Mouse (Mus musculus) cortical plate, adult 2 months (tissue): Measurements from ENCODE around the gene Plpp7.

Experiments used
- CTCF ChIP-seq: fragments of 200-500 bp; IDR thresholded peaks from 2 replicates; pipeline ENCODE4 v1.5.1; 2011; ENCODE audit warnings: mild to moderate bottlenecking, control low read depth, low read length; ENCODE audit not compliant: insufficient read depth; ENCODE audit errors: extremely low read depth
- POLR2A ChIP-seq: fragments of 200-500 bp; IDR thresholded peaks from 2 replicates; pipeline ENCODE4 v1.6.1; 2011; ENCODE audit warnings: mild to moderate bottlenecking, low read length, control low read depth; ENCODE audit not compliant: insufficient read depth; ENCODE audit errors: extremely low read depth

- TF ChIP-seq CTCF (no peak), POLR2A (no peak)
Measured at GRCm38 (mm10) chr2:32059613-32060012, 35.7 kb upstream of the Plpp7 start.
